Mouse (Mus musculus): Measurements from ENCODE around the gene Misp. TPM values are rescaled to one million over a fixed set of nuclear protein-coding genes. Genes with fewer than 3 reads are reported as not detected.

Gene Misp
- polyA plus RNA-seq, 1 experiment: 1.1 TPM

DNA sequence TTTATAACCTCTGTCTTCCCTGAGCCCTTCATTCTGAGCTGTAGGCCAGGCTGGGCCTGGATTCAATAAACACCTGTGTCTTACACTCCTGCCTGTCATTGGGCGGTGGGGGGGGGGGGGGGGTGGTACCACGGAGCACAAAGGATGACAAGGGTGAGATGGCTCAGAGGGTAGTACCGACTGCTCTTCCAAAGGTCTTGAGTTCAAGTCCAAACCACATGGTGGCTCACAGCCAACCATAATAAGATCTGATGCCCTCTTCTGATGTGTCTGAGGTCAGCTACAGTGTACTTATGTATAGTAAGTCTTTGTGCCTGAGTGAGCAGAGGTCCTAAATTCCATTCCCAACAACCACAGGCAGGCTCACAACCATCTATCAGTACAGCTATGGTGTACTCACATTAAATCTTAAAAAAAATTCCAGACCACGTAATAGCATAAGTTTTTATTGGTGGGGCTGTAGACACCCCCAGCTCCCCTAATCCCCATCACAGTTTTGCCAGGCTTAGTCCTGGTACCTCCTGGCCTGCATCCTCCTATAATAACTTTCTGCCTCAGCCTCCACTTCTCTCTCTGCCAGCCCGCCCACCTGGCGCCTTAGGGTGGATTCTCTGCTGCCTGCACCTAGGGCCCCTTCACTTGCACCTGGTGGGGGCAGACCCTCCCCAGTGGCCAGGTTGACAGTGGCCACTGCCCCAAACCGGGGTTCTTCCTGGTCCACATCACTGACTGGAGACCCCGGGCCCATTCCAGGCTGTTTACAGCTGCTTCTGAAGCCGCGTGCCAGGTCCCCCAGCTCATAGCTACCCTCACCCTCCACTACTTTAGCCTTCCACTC, 43.8 kb downstream of the Misp start:
- DNase-seq (ENCODE audit: low read depth): peak; percentile 57
- TF ChIP-seq CTCF (IDR thresholded peaks at IDR 0.05; ENCODE audit: borderline replicate concordance, extremely low read depth, insufficient read depth, insufficient read length) (no peak), POLR2A (IDR thresholded peaks at IDR 0.05; ENCODE audit: borderline replicate concordance, extremely low read depth, insufficient read depth, insufficient read length, poor library complexity, severe bottlenecking) (no peak)

DNA sequence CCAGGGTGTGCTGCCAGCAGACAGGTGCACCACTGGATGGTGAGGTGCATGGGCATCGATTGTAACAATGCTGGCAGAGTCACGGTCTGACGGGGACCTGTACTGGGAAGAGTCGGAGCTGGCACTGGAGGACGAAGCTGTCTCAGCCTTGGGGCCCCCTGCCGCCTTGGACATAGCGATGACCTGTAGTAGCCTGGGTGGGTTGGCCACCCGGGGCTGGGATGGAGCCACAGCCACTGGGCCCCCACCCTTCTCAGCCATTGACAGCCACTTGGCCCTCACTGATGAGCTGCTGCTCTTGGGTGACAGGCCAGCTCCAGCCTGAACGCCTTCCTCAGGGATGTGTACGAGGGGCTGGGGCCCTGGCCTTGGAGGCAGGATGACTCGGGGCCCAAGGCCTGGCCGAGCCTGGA, 44.4 kb downstream of the Misp start:
- DNase-seq (ENCODE audit: low read depth): no peak
- TF ChIP-seq CTCF (IDR thresholded peaks at IDR 0.05; ENCODE audit: borderline replicate concordance, extremely low read depth, insufficient read depth, insufficient read length) (no peak), POLR2A (IDR thresholded peaks at IDR 0.05; ENCODE audit: borderline replicate concordance, extremely low read depth, insufficient read depth, insufficient read length, poor library complexity, severe bottlenecking) (no peak)

DNA sequence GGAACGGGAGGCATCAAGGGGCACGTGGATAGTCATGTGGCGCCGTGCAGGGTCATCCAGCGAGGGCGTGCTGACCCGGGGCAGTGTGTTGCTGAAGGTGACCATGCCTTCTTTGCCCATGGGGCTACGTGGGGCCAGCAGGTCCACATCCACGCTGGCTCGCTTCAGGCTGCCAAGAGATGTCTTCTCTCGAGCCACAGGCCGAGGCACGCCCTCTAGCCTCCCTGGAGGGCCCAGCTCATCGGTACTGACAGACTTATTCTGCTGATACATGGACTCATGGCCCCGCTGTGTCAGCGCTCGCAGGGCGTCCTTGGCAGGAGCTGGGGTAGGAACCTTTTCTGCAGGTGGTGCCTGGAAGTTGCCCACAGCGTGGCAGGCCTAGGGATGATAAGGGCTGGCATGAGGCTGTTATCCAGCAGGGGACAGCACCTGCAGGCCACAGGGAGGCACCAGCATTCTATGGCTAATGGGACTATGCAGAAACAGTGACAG, 45.1 kb downstream of the Misp start:
- DNase-seq (ENCODE audit: low read depth): no peak
- no peak for TF ChIP-seq POLR2A (IDR thresholded peaks at IDR 0.05; ENCODE audit: borderline replicate concordance, extremely low read depth, insufficient read depth, insufficient read length, poor library complexity, severe bottlenecking)
- TF ChIP-seq CTCF (IDR thresholded peaks at IDR 0.05; ENCODE audit: borderline replicate concordance, extremely low read depth, insufficient read depth, insufficient read length): peak; percentile 18; the same call in 1 of the 2 replicates

GRCm38 (mm10) chr10:79866601-79867000, 45.8 kb downstream of the Misp start:
- no peak for DNase-seq (ENCODE audit: low read depth)
- TF ChIP-seq POLR2A (IDR thresholded peaks at IDR 0.05; ENCODE audit: borderline replicate concordance, extremely low read depth, insufficient read depth, insufficient read length, poor library complexity, severe bottlenecking) (no peak), CTCF (IDR thresholded peaks at IDR 0.05; ENCODE audit: borderline replicate concordance, extremely low read depth, insufficient read depth, insufficient read length) (no peak)

DNA sequence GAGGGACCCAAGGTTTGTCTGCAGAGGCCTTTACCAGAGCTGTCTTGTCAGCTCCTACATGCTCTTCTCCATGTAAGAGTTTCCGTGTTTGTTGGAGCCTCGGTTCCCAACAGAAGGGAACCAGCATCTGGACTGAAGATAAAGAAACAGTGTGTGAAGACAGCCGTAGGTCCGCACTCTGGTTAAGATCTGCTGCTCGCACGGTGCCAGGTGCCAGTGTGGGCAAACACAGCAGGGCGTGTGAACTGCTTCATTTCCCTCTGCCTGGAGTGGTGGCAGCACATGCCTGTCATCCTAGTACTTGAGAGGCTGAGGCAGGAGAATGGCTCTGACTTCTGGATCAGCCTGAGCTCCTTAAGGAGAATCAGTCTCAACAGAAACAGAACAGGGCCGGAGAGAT, 51.1 kb downstream of the Misp start:
- no peak for TF ChIP-seq POLR2A (IDR thresholded peaks at IDR 0.05; ENCODE audit: borderline replicate concordance, extremely low read depth, insufficient read depth, insufficient read length, poor library complexity, severe bottlenecking)
- TF ChIP-seq CTCF (IDR thresholded peaks at IDR 0.05; ENCODE audit: borderline replicate concordance, extremely low read depth, insufficient read depth, insufficient read length): no peak
- peak; percentile 51 for DNase-seq (ENCODE audit: low read depth)

DNA sequence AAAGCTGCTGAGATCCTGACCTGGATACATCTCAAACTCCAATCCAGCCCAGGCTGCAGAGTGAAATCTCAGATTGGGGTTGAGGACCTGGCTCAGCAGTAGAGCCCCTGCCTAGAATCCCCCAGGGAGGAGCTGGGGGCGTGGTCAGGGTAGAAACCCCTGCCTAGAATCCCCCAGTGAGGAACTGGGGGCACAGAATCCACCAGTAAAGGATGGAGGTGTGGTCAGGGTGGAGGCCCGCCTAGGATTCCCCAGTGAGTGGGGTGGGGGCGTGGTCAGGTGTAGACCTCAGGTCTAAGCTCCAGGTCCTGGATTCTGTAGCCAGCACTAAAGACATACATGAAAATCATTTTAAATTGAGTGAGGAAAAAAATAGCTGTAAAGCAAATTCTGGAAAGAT, 52.1 kb downstream of the Misp start:
- DNase-seq (ENCODE audit: low read depth): no peak
- no peak for TF ChIP-seq POLR2A (IDR thresholded peaks at IDR 0.05; ENCODE audit: borderline replicate concordance, extremely low read depth, insufficient read depth, insufficient read length, poor library complexity, severe bottlenecking)
- no peak for TF ChIP-seq CTCF (IDR thresholded peaks at IDR 0.05; ENCODE audit: borderline replicate concordance, extremely low read depth, insufficient read depth, insufficient read length)

DNA sequence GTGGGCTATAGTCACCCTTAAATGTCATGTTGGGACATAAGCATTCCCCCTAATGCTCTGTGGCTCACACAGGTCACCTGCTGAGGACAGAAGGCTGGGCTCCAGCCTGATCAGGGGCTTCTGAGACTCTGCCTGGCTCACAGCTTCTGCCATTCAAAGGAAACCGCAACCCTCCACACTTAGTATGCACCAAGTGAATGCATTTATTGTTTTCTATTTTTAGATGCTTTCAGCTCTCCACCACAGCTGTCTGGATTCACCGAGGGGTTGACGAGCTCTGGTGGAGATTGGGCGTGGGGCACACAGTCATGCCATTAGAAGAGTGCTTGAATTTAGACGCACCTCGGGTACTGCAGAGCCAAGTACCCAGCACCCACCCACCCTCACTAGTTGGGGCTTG, 52.5 kb downstream of the Misp start:
- peak; percentile 61 for DNase-seq (ENCODE audit: low read depth)
- TF ChIP-seq CTCF (IDR thresholded peaks at IDR 0.05; ENCODE audit: borderline replicate concordance, extremely low read depth, insufficient read depth, insufficient read length): no peak
- no peak for TF ChIP-seq POLR2A (IDR thresholded peaks at IDR 0.05; ENCODE audit: borderline replicate concordance, extremely low read depth, insufficient read depth, insufficient read length, poor library complexity, severe bottlenecking)

DNA sequence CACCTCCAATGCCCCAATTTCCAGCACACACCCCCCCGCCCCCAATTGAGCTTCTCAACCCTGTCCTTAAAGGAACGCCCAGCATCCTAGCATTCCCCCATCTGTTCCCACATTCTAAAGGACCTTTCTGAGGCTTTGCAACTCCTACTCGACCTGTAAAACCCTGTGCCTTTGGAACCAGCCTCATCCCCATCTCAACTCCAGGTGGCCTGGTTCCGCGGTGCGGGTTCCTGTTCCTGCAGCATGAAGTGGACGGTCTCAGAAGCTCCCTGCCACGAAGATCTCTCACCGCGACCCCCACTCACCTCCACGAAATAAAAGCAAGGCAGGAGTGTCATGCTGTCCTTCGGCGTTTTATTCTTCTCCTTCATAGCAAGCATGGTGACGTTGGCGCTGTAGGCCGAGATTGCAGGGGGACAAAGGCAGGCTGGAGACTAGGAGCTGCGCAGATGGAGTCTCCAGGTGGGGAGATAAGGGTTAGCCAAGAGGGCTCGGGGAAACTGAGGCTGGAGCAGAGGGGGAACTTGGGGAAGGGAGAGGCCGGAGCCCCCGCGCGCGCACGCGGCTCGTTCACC, 53.0 kb downstream of the Misp start:
- DNase-seq (ENCODE audit: low read depth): peak; percentile 64
- TF ChIP-seq POLR2A (IDR thresholded peaks at IDR 0.05; ENCODE audit: borderline replicate concordance, extremely low read depth, insufficient read depth, insufficient read length, poor library complexity, severe bottlenecking): no peak
- no peak for TF ChIP-seq CTCF (IDR thresholded peaks at IDR 0.05; ENCODE audit: borderline replicate concordance, extremely low read depth, insufficient read depth, insufficient read length)

- peak; percentile 81 for TF ChIP-seq POLR2A (IDR thresholded peaks at IDR 0.05; ENCODE audit: borderline replicate concordance, extremely low read depth, insufficient read depth, insufficient read length, poor library complexity, severe bottlenecking)
- TF ChIP-seq CTCF (IDR thresholded peaks at IDR 0.05; ENCODE audit: borderline replicate concordance, extremely low read depth, insufficient read depth, insufficient read length): no peak
- peak; percentile 94 for DNase-seq (ENCODE audit: low read depth)
These were observed 53.6 kb downstream of the Misp start, which contains the start of the genes Prtn3 and Plppr3 for GRCm38 (mm10) chr10:79874290-79874862. Prtn3 (plus strand) TSS chr10:79874476. Plppr3 (minus strand) TSS chr10:79874634.

DNA sequence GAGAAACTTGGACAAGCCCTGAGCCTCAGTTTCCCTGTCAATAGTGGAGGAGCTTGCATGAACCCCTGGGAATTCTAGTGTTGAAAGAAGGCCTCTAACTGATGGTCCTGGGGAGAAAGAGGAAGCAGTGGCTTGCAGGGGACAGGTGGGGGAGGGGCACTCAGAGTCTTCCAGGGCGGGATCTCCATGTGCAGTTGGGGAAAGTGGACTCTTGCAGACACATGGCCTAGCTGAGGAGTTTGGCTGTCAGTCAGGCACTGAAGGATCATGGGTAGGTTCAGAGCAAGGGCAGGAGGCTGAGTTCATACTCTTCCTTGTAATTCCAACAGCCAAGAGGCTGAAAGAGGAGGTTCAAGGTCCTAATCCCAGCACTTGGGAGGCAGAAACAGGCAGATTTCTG, 56.4 kb downstream of the Misp start:
- DNase-seq (ENCODE audit: low read depth): no peak
- TF ChIP-seq CTCF (IDR thresholded peaks at IDR 0.05; ENCODE audit: borderline replicate concordance, extremely low read depth, insufficient read depth, insufficient read length) (no peak), POLR2A (IDR thresholded peaks at IDR 0.05; ENCODE audit: borderline replicate concordance, extremely low read depth, insufficient read depth, insufficient read length, poor library complexity, severe bottlenecking) (no peak)

GRCm38 (mm10) chr10:79877757-79878156, 57.0 kb downstream of the Misp start:
- TF ChIP-seq CTCF (IDR thresholded peaks at IDR 0.05; ENCODE audit: borderline replicate concordance, extremely low read depth, insufficient read depth, insufficient read length): no peak
- DNase-seq (ENCODE audit: low read depth): no peak

All from brain, embryonic 14.5 days (tissue).